Mouse (Mus musculus) embryonic fibroblast, embryonic 13.5 days (primary cell): ENCODE measurements around the gene Dhx40. TPM values are rescaled to one million over a fixed set of nuclear protein-coding genes. Genes with fewer than 3 reads are reported as not detected.
"Not testable (repeated sequence)": the region's sequence is repeated elsewhere in the genome, so short reads cannot be mapped to it uniquely, and the experiment has no call there.

Experiments
- H3K27ac ChIP-seq: 2 replicates; pipeline ENCODE4 v1.5.1; 2012; ENCODE audit warnings: low read length, control low read depth, inconsistent platforms; ENCODE audit not compliant: insufficient read depth
- H3K4me1 ChIP-seq: 2 replicates; pipeline ENCODE4 v1.6.1; 2011; ENCODE audit warnings: low read length; ENCODE audit not compliant: control insufficient read depth, insufficient read depth
- H3K4me3 ChIP-seq: 2 replicates; pipeline ENCODE4 v1.5.1; 2011; ENCODE audit warnings: mild to moderate bottlenecking, control low read depth, low read length; ENCODE audit not compliant: insufficient read depth
- CTCF ChIP-seq: IDR thresholded peaks from 2 replicates; pipeline ENCODE4 v1.5.1; 2011; ENCODE audit warnings: mild to moderate bottlenecking, control low read depth, low read length, moderate library complexity, borderline replicate concordance; ENCODE audit not compliant: insufficient read depth
- POLR2A ChIP-seq: IDR thresholded peaks from 2 replicates; pipeline ENCODE4 v1.6.1; 2011; ENCODE audit warnings: low read depth, mild to moderate bottlenecking, control low read depth, low read length, moderate library complexity
- polyA plus RNA-seq: library from polyadenylated mRNA; stranded (reverse); fragments of >200 nt; gene quantifications from 2 replicates; pipeline ENCODE4 v1.2.4, GENCODE M21; 2011; ENCODE audit warnings: low read depth; ENCODE audit not compliant: missing spikeins, insufficient read length

Gene Dhx40
- polyA plus RNA-seq, 1 experiment: 38.9 TPM

DNA sequence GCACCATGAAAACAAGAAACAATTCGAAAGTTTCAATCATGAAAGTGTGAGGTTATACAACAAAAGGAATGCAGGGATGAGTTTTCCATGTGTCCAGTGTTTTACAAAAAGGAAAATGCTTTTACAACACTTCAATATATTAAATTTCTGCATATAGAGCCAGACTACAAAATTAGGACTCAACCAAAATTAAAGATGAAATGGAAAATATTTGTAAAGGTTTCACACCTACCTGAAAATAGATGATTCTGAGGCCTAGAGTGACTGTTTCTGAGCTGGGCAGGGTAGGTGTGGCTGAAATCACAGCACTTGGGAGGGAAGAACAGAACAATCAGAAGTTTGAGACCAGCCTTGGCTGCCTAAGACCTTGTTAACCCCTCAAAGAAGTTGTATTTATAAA is 31.2 kb upstream of the Dhx40 start:
- Histone ChIP-seq H3K4me3 (no peak overlapping the region), H3K4me1 (peaks cover 2% of the 10 kb centered on the region; the same call in 1 of the 2 replicates), H3K27ac (no peak overlapping the region)
- TF ChIP-seq POLR2A: no peak
- TF ChIP-seq CTCF: no peak

- Histone ChIP-seq H3K4me1 (peaks cover 2% of the 10 kb centered on the region; the same call in 1 of the 2 replicates), H3K27ac (no peak overlapping the region), H3K4me3 (no peak overlapping the region)
- TF ChIP-seq POLR2A (no peak), CTCF (peak; percentile 64; the same call in 1 of the 2 replicates)
Observed at GRCm38 (mm10) chr11:86836366-86836765, 28.8 kb upstream of the Dhx40 start.

GRCm38 (mm10) chr11:86834628-86835338 is 27.2 kb upstream of the Dhx40 start:
- Histone ChIP-seq H3K27ac (no peak overlapping the region), H3K4me1 (no peaks in the 10 kb centered on the region), H3K4me3 (no peak overlapping the region)
- TF ChIP-seq POLR2A (no peak), CTCF (no peak)

DNA sequence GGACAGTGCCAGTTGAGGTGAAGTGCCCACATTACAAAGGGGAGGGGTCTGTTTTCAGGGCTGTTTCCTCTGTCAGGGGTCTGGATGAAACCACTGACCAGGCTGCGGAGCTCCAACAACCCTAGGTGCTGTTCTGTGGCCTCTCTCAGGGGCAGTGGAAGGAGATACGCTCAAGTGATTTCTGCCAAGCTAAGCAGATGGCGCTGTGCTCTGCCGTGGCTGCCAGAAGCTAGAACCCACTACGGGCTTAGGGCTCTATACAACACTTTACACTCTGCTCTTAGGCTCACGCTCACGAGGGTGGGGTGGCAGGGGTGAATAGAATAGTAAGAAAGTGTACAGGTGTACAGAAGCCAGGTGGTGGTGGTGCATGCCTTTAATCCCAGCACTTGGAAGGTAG is 26.5 kb upstream of the Dhx40 start:
- H3K27ac ChIP-seq: no peak overlapping the region
- H3K4me1 ChIP-seq: no peaks in the 10 kb centered on the region
- TF ChIP-seq POLR2A: no peak
- TF ChIP-seq CTCF: no peak
- H3K4me3 ChIP-seq: no peak overlapping the region

DNA sequence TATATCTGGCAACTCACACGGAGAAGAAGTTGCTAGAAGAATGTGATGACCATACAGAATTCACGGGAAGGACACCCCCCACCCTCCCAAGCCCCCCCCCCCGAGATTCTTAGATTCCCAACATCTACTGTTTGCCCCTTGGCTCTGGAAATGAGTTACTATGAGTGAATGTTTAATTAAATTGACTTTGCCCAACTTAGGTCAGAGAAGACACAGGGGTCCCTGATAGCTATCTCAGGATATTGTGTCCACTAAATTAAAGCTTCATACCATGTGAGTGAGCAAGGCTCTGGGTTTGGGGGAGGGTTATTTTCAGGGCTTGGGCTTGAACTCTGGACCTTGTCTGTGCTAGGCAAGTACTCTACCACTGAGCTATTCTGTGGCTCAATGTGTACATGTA is 25.6 kb upstream of the Dhx40 start:
- Histone ChIP-seq H3K27ac (no peak overlapping the region), H3K4me1 (no peaks in the 10 kb centered on the region), H3K4me3 (no peak overlapping the region)
- TF ChIP-seq POLR2A: no peak
- TF ChIP-seq CTCF: no peak

- Histone ChIP-seq H3K27ac (peak overlapping the region; percentile 56), H3K4me1 (no peaks in the 10 kb centered on the region), H3K4me3 (no peak overlapping the region)
- TF ChIP-seq POLR2A: no peak
- TF ChIP-seq CTCF: no peak
Observed at GRCm38 (mm10) chr11:86828396-86828795, 20.9 kb upstream of the Dhx40 start.

- Histone ChIP-seq H3K4me3 (no peak overlapping the region), H3K4me1 (no peaks in the 10 kb centered on the region), H3K27ac (peak overlapping the region; percentile 56)
- no peak for TF ChIP-seq POLR2A
- no peak for TF ChIP-seq CTCF
Observed at GRCm38 (mm10) chr11:86827476-86828245, 20.1 kb upstream of the Dhx40 start.

GRCm38 (mm10) chr11:86824433-86824832 is 16.9 kb upstream of the Dhx40 start:
- Histone ChIP-seq H3K4me1 (no peaks in the 10 kb centered on the region), H3K27ac (no peak overlapping the region), H3K4me3 (no peak overlapping the region)
- no peak for TF ChIP-seq POLR2A
- TF ChIP-seq CTCF: no peak

DNA sequence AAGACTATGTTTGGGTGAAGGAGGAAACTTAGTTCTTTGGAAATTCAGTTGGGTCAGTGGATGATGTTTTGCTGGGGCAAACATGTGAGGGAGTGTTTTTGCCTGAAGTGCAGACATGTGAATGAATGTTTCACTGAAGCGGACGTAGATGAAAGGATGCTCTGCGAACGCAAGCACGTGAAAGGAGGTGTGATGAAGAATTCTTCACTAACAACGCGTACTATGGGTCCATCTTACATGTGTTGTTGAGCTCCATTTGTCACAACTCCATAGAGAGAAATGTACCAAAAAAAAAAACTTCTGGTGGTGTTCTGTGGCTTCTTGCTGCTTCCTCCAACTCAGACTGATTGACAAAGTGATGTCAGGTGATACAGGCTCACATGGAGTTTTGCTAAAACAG is 15.0 kb upstream of the Dhx40 start:
- no peaks in the 10 kb centered on the region for H3K4me1 ChIP-seq
- no peak overlapping the region for H3K27ac ChIP-seq
- TF ChIP-seq CTCF (no peak), POLR2A (no peak)
- H3K4me3 ChIP-seq: no peak overlapping the region

DNA sequence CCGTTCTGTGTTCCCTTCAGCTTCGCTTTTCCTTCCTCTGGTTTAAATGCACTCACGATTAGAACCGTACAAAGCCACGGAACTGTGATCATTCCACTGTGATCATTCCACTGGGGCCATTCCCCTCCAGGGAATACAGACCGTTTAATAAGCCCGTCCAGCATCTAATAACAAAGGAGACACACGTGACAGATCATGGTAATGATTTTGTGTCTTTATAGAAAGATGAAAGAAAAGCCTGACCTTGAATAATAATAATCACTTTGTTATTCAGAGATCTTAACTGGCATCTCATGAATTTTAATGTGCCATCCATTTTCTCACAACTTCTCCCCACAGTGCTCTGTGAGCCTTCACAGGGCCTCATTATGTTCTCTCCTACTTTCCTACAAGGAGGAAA is 12.0 kb upstream of the Dhx40 start:
- Histone ChIP-seq H3K4me1 (no peaks in the 10 kb centered on the region), H3K27ac (no peak overlapping the region), H3K4me3 (no peak overlapping the region)
- TF ChIP-seq POLR2A: no peak
- TF ChIP-seq CTCF: no peak

- Histone ChIP-seq H3K27ac (no peak overlapping the region), H3K4me3 (no peak overlapping the region), H3K4me1 (no peaks in the 10 kb centered on the region)
- TF ChIP-seq CTCF (no peak), POLR2A (no peak)
Observed at GRCm38 (mm10) chr11:86818928-86819327, 11.4 kb upstream of the Dhx40 start.

GRCm38 (mm10) chr11:86816288-86816687 is 8.7 kb upstream of the Dhx40 start:
- H3K27ac ChIP-seq, H3K4me1 ChIP-seq, H3K4me3 ChIP-seq: not testable (repeated sequence)

DNA sequence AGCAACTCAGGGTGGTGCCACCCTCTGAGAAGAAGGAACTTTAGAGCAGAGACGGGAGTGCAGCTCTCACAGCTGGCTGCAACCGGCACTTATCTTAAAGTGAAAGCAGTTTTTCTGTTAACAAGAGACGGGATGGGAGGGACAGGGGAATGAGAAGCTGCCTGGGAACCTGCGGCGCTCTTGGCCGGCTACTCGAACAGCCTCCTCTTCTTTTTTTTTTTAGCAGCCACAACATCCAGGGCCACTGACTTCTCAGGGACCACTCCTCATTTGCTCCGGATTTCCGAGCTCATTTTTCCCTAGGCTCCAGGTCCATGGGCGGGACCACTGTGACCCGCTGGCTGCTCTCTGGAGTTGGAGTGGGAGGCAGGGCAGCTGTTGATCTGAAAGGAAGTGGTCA is 6.9 kb upstream of the Dhx40 start:
- not testable (repeated sequence) for H3K4me3 ChIP-seq, H3K27ac ChIP-seq, H3K4me1 ChIP-seq

- H3K4me3 ChIP-seq, H3K27ac ChIP-seq, H3K4me1 ChIP-seq: not testable (repeated sequence)
Observed at GRCm38 (mm10) chr11:86813256-86813655, 5.7 kb upstream of the Dhx40 start.
